Mouse (Mus musculus) forebrain, embryonic 16.5 days (tissue): Measurements from ENCODE around the gene Tmem219. TPM values are rescaled to one million over a fixed set of nuclear protein-coding genes. Genes with fewer than 3 reads are reported as not detected.

Source experiments
- ATAC-seq: fragments of 200-750 bp; cut with Nextera tagmentation; 2 replicates; pipeline ENCODE4 v1.8.0; 2017; ENCODE audit warnings: mild to moderate bottlenecking, moderate library complexity
- H3K27ac ChIP-seq: fragments of 300-500 bp; sonication (generic); 2 replicates; pipeline ENCODE4 v1.5.1; 2014; ENCODE audit warnings: low read length, control low read depth
- H3K27me3 ChIP-seq: fragments of 300-500 bp; sonication (generic); replicated peaks from 2 replicates; pipeline ENCODE4 v1.6.1; 2014; ENCODE audit warnings: low read length; ENCODE audit not compliant: control insufficient read depth, insufficient read depth
- H3K36me3 ChIP-seq: fragments of 300-500 bp; sonication (generic); 2 replicates; pipeline ENCODE4 v1.6.1; 2014; ENCODE audit not compliant: control insufficient read depth, insufficient read depth
- H3K4me1 ChIP-seq: fragments of 300-500 bp; sonication (generic); replicated peaks from 2 replicates; pipeline ENCODE4 v1.6.1; 2014; ENCODE audit warnings: low read length; ENCODE audit not compliant: control insufficient read depth, insufficient read depth
- H3K4me2 ChIP-seq: fragments of 300-500 bp; sonication (generic); 2 replicates; pipeline ENCODE4 v1.6.1; 2014; ENCODE audit warnings: mild to moderate bottlenecking, low read length, control low read depth
- H3K4me3 ChIP-seq: fragments of 300-500 bp; sonication (generic); replicated peaks from 2 replicates; pipeline ENCODE4 v1.5.1; 2014; ENCODE audit warnings: mild to moderate bottlenecking, low read length, control low read depth
- H3K9ac ChIP-seq: fragments of 300-500 bp; sonication (generic); replicated peaks from 2 replicates; pipeline ENCODE4 v1.6.1; 2014; ENCODE audit warnings: low read depth, low read length, control low read depth
- H3K9me3 ChIP-seq: fragments of 300-500 bp; sonication (generic); 2 replicates; pipeline ENCODE4 v1.6.1; 2016; ENCODE audit warnings: low read length; ENCODE audit not compliant: control insufficient read depth
- WGBS: fragments of 180-500 bp; shearing (Covaris S2); extraction: QIAGEN DNeasy Blood & Tissue Kit; methylation state at CpG from one replicate; pipeline ENCODE4 v1.1.7; 2014; 5-methylcytosine and 5-hydroxymethylcytosine counted together
- polyA plus RNA-seq: library from polyadenylated mRNA; unstranded; fragments of >200 nt; fragmentation: Nextera tagmentation; extraction: Ambion mirVana; gene quantifications from 2 replicates; pipeline ENCODE4 v1.2.1, GENCODE M21; 2015

Gene Tmem219
- polyA plus RNA-seq, 1 experiment from 2014 or later: 37.3 TPM

DNA sequence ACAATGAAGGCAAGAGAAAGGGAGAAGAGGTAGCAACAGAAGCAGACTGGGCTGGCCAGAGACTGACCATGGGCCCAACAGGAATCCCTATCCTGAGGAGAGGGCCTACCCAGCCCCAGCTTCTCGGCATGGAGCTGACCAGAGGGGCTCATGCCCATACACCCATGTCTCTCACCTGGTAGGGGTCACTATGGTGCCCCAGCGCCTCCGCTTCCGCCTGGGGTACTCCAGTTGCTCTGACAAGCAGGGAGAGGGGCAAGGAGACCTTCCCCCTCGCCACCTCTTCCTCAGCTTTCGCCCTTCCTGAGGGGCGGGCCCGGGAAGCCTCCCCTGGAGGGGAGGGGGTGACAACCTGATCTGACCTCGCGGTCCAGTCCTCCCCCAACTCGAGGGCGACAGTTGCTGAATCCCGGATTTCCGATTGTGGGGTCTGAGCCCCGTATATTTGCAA lies 39.0 kb downstream of the Tmem219 start:
- Histone ChIP-seq H3K9ac (peak overlapping the region; percentile 89), H3K9me3 (no peaks in the 10 kb centered on the region), H3K27ac (peak overlapping the region; percentile 30; the same call in 1 of the 2 replicates), H3K4me1 (peaks cover 37% of the 10 kb centered on the region), H3K4me2 (peak overlapping the region; percentile 93), H3K4me3 (peak overlapping the region; percentile 75), H3K27me3 (no peaks in the 10 kb centered on the region), H3K36me3 (peaks cover 1% of the 10 kb centered on the region; the same call in 1 of the 2 replicates)
- ATAC-seq: no peak
- 0% methylated on average over 15 of the region's 15 CpGs for WGBS

- no peak for ATAC-seq
- Histone ChIP-seq H3K4me1 (peaks cover 37% of the 10 kb centered on the region), H3K36me3 (peaks cover 21% of the 10 kb centered on the region), H3K27me3 (no peaks in the 10 kb centered on the region), H3K4me2 (peak overlapping the region; percentile 93), H3K9ac (peak overlapping the region; percentile 18; the same call in 1 of the 2 replicates), H3K27ac (no peak overlapping the region), H3K9me3 (no peaks in the 10 kb centered on the region), H3K4me3 (no peak overlapping the region)
- WGBS: 75% methylated on average over 6 of the region's 6 CpGs
Measured at GRCm38 (mm10) chr7:126881040-126881439, 41.7 kb downstream of the Tmem219 start.

DNA sequence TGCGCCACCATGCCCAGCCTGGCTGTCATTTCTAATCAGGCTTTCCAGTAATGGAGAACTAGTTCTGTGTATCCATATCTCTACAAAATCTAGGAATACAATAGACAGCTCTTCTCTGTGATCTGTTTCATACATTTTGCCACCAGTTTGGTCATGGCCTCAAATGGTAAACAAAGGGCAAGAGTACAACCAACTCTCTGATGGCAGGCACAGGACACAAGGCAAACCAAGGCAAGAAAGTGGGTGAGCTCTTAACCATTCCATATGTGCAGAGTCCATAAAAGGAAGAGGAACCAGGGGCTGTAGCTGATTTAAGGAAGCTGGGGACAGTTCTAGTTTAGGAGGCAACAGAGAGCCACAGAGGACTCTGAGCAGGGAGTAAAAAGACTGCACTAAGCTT lies 45.5 kb downstream of the Tmem219 start:
- Histone ChIP-seq H3K4me3 (no peak overlapping the region), H3K27ac (no peak overlapping the region), H3K9me3 (no peaks in the 10 kb centered on the region), H3K36me3 (peaks cover 55% of the 10 kb centered on the region), H3K4me2 (no peak overlapping the region), H3K27me3 (no peaks in the 10 kb centered on the region), H3K9ac (no peak overlapping the region), H3K4me1 (peaks cover 19% of the 10 kb centered on the region)
- ATAC-seq: no peak
- WGBS: 97% methylated on average over 1 of the region's 1 CpGs

GRCm38 (mm10) chr7:126870520-126870891 lies 52.2 kb downstream of the Tmem219 start:
- ATAC-seq: no peak
- no peak overlapping the region for H3K4me2 ChIP-seq
- H3K4me3 ChIP-seq: no peak overlapping the region
- peaks cover 58% of the 10 kb centered on the region for H3K36me3 ChIP-seq
- no peak overlapping the region for H3K27ac ChIP-seq
- 100% methylated on average over 2 of the region's 2 CpGs for WGBS
- no peaks in the 10 kb centered on the region for H3K27me3 ChIP-seq
- no peak overlapping the region for H3K9ac ChIP-seq
- H3K9me3 ChIP-seq: no peaks in the 10 kb centered on the region
- H3K4me1 ChIP-seq: no peaks in the 10 kb centered on the region

- WGBS: 92% methylated on average over 23 of the region's 23 CpGs
- Histone ChIP-seq H3K27me3 (no peaks in the 10 kb centered on the region), H3K4me2 (no peak overlapping the region), H3K4me3 (no peak overlapping the region), H3K4me1 (no peaks in the 10 kb centered on the region), H3K9me3 (no peaks in the 10 kb centered on the region), H3K27ac (no peak overlapping the region), H3K36me3 (peaks cover 55% of the 10 kb centered on the region), H3K9ac (no peak overlapping the region)
- no peak for ATAC-seq
Measured at GRCm38 (mm10) chr7:126869780-126870519, 52.8 kb downstream of the Tmem219 start.

DNA sequence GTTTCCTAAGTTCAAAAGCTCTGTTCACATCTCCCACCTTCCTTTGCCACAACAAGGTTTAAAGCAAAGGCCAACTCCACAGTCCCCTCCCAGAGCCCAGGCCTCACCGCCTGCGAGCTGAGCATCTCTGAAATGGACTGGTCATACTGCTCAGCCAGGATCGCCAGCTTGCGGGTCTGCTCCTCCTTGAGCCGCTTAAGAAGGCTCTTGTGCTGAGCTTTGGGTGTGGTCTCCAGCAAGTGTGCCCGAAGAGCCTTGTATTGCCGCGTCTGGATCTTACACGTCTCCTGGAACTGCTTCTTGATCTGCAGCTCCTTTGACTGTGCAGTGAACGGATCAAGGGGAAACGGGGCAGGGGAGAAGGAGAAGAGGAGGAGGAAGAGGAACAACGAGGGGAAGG lies 54.7 kb downstream of the Tmem219 start:
- Histone ChIP-seq H3K4me1 (peaks cover 11% of the 10 kb centered on the region), H3K9ac (no peak overlapping the region), H3K36me3 (peaks cover 39% of the 10 kb centered on the region), H3K4me2 (no peak overlapping the region), H3K9me3 (no peaks in the 10 kb centered on the region), H3K27ac (no peak overlapping the region), H3K27me3 (no peaks in the 10 kb centered on the region), H3K4me3 (no peak overlapping the region)
- 82% methylated on average over 12 of the region's 12 CpGs for WGBS
- ATAC-seq: no peak

DNA sequence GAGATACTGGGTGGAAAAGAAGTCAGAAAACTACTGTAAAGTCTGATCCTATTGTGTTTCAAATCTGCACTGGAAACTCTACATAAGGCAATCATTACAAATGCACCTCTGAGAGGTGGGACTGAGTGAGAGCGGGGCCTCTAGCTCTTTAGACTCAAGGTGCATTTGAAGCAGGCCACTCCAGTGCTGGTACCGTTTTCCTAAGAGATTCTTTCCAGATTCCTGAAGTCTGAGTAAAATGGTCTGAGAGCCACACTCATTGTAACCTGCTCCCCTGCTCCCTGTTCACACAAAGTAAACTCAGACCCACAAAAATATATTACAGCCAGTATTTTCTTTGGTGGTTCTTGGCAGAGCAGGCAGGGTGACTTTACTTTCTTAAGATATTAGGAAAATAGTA lies 55.2 kb downstream of the Tmem219 start:
- H3K4me2 ChIP-seq: no peak overlapping the region
- no peak overlapping the region for H3K27ac ChIP-seq
- no peaks in the 10 kb centered on the region for H3K27me3 ChIP-seq
- no peak overlapping the region for H3K4me3 ChIP-seq
- no peak for ATAC-seq
- H3K36me3 ChIP-seq: peaks cover 35% of the 10 kb centered on the region
- peaks cover 15% of the 10 kb centered on the region for H3K4me1 ChIP-seq
- H3K9me3 ChIP-seq: no peaks in the 10 kb centered on the region
- WGBS: 87% methylated on average over 2 of the region's 2 CpGs
- no peak overlapping the region for H3K9ac ChIP-seq

- H3K27ac ChIP-seq: no peak overlapping the region
- H3K4me3 ChIP-seq: peak overlapping the region; percentile 76
- H3K27me3 ChIP-seq: no peaks in the 10 kb centered on the region
- no peak for ATAC-seq
- H3K9me3 ChIP-seq: no peaks in the 10 kb centered on the region
- peaks cover 22% of the 10 kb centered on the region for H3K4me1 ChIP-seq
- peaks cover 20% of the 10 kb centered on the region for H3K36me3 ChIP-seq
- peak overlapping the region; percentile 67; the same call in 1 of the 2 replicates for H3K9ac ChIP-seq
- 67% methylated on average over 6 of the region's 6 CpGs for WGBS
- peak overlapping the region; percentile 87 for H3K4me2 ChIP-seq
Measured at GRCm38 (mm10) chr7:126863791-126864190, 58.9 kb downstream of the Tmem219 start.

DNA sequence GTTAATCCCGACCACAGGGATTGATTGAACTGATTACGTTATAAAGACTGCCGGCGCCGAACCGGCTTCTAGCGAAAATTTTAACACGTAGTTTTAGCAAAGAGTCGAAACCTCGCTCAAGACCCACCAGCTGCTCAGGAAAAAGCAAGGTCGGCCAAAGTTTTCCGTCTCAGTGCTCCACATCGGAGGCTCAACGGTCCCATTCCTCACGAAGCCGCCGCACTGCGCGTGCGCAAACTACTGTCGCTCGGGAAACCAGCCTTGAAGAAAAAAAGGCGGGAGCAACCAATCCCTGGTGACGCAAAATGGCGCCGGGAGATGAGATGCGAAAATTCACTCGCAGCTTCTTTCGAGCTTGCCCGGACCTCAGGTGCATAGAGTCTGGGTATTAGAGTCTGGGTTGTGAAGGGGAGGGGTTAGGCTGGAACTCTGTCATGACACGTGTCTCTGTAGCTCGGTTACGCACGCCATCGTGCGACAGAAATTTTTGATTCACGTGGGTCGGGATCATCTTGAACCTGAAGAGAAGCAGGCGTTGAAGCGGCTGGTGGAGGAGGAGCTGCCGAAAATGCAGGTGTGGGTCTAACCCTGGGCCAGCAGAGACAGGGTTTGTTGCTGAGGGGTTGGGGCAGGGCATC lies 60.5 kb downstream of the Tmem219 start, which contains the start of gene Ino80e:
Gene Ino80e (minus strand): TSS at position 231 of the 638 bp plus-strand sequence.
- H3K27me3 ChIP-seq: no peaks in the 10 kb centered on the region
- H3K9me3 ChIP-seq: no peaks in the 10 kb centered on the region
- peak within 1 kb of the TSS; percentile 76 for H3K4me3 ChIP-seq
- WGBS: 0% methylated on average over 41 of the region's 41 CpGs
- peak within 1 kb of the TSS; percentile 87 for H3K4me2 ChIP-seq
- H3K9ac ChIP-seq: peak within 1 kb of the TSS; percentile 67
- peak within 1 kb of the TSS; percentile 87 for H3K27ac ChIP-seq
- peaks cover 22% of the 10 kb centered on the region for H3K4me1 ChIP-seq
- ATAC-seq: peak; percentile 77
- peaks cover 12% of the 10 kb centered on the region for H3K36me3 ChIP-seq
